Mouse (Mus musculus): ENCODE results near the gene Osbpl7. TPM values are rescaled to one million over a fixed set of nuclear protein-coding genes. Genes with fewer than 3 reads are reported as not detected.
A peak's percentile ranks its signal among the peaks of the same experiment; 100 is the strongest.

The Osbpl7 gene
- polyA plus RNA-seq, 1 experiment from 2014 or later = 8.7 TPM

GRCm38 (mm10) chr11:97115797-97116196 lies 65.4 kb downstream of the Osbpl7 start:
- H3K4me1 ChIP-seq (replicated peaks) = peaks cover 32% of the 10 kb centered on the region
- H3K4me3 ChIP-seq (replicated peaks) = peak overlapping the region; percentile 44; the same call in 1 of the 2 replicates
- WGBS = 10% methylated on average over 11 of the region's 11 CpGs
- no peaks in the 10 kb centered on the region for H3K9me3 ChIP-seq
- no peaks in the 10 kb centered on the region for H3K36me3 ChIP-seq
- no peak for ATAC-seq (ENCODE audit: insufficient number of reproducible peaks, insufficient read depth, low FRiP score, low TSS enrichment, low read depth)
- H3K27ac ChIP-seq = no peak overlapping the region
- H3K4me2 ChIP-seq = peak overlapping the region; percentile 75
- peaks cover 82% of the 10 kb centered on the region for H3K27me3 ChIP-seq
- no peak overlapping the region for H3K9ac ChIP-seq (replicated peaks)

Small RNAs within 50 kb of the gene (microRNA-seq; reads per million reads assigned to microRNA genes)
- gene Mir8103 = 1.2 reads per million

Other genes starting within 250 kb of the Osbpl7 start
- 66.3 and 70.1 TPM in 2 replicates for gene Nfe2l1, start 220.7 kb upstream of the Osbpl7 start, polyA plus RNA-seq (2016; fragmentation: Nextera tagmentation; extraction: Ambion mirVana)
- gene Copz2, start 200.8 kb upstream of the Osbpl7 start, polyA plus RNA-seq (2016; fragmentation: Nextera tagmentation; extraction: Ambion mirVana) = 78.1 and 88.3 TPM in 2 replicates
- 87.8 and 89.6 TPM in 2 replicates for gene Cdk5rap3, start 134.1 kb upstream of the Osbpl7 start, polyA plus RNA-seq (2016; fragmentation: Nextera tagmentation; extraction: Ambion mirVana)
- gene Prr15l, start 122.5 kb upstream of the Osbpl7 start, polyA plus RNA-seq (2016; fragmentation: Nextera tagmentation; extraction: Ambion mirVana) = 0.84 and 1.1 TPM in 2 replicates
- 18.4 and 19.7 TPM in 2 replicates for gene Pnpo, start 106.6 kb upstream of the Osbpl7 start, polyA plus RNA-seq (2016; fragmentation: Nextera tagmentation; extraction: Ambion mirVana)
- gene Sp2, start 67.7 kb upstream of the Osbpl7 start, polyA plus RNA-seq (2016; fragmentation: Nextera tagmentation; extraction: Ambion mirVana) = 13.7 and 17.8 TPM in 2 replicates
- 6.5 and 7.7 TPM in 2 replicates for gene Sp6, start 37.2 kb upstream of the Osbpl7 start, polyA plus RNA-seq (2016; fragmentation: Nextera tagmentation; extraction: Ambion mirVana)
- gene Scrn2, start 20.7 kb upstream of the Osbpl7 start, polyA plus RNA-seq (2016; fragmentation: Nextera tagmentation; extraction: Ambion mirVana) = 32.4 and 35.1 TPM in 2 replicates
- gene Lrrc46, start 9.2 kb upstream of the Osbpl7 start, polyA plus RNA-seq (2016; fragmentation: Nextera tagmentation; extraction: Ambion mirVana) = 1.0 TPM in 2 replicates
- 80.0 and 80.5 TPM in 2 replicates for gene Mrpl10, start 9.1 kb upstream of the Osbpl7 start, polyA plus RNA-seq (2016; fragmentation: Nextera tagmentation; extraction: Ambion mirVana)
- 0.17 TPM in 1 of 2 replicates, not detected in the other for gene Tbx21, start 64.7 kb downstream of the Osbpl7 start, polyA plus RNA-seq (2016; fragmentation: Nextera tagmentation; extraction: Ambion mirVana)
- gene Tbkbp1, start 100.9 kb downstream of the Osbpl7 start, polyA plus RNA-seq (2016; fragmentation: Nextera tagmentation; extraction: Ambion mirVana) = 8.0 and 8.7 TPM in 2 replicates
- 60.2 and 62.7 TPM in 2 replicates for gene Kpnb1, start 137.3 kb downstream of the Osbpl7 start, polyA plus RNA-seq (2016; fragmentation: Nextera tagmentation; extraction: Ambion mirVana)
- gene Npepps, start 230.0 kb downstream of the Osbpl7 start, polyA plus RNA-seq (2016; fragmentation: Nextera tagmentation; extraction: Ambion mirVana) = 81.1 and 85.8 TPM in 2 replicates

Measured in limb, embryonic 12.5 days (tissue).